Mouse (Mus musculus) CH12.LX (cell line): ENCODE measurements around the gene Maml1. TPM values are rescaled to one million over a fixed set of nuclear protein-coding genes. Genes with fewer than 3 reads are reported as not detected.

ENCODE experiments used
- DNase-seq: peaks from one replicate; pipeline ENCODE4 v3.0.0-alpha.2; 2013; ENCODE audit errors: extremely low read depth
- H3K27ac ChIP-seq: 2 replicates; pipeline ENCODE4 v1.5.1; 2012; ENCODE audit warnings: low read depth, mild to moderate bottlenecking, control low read depth, moderate library complexity; ENCODE audit not compliant: insufficient read depth
- H3K27me3 ChIP-seq: replicated peaks from 2 replicates; pipeline ENCODE3; 2012; ENCODE audit warnings: inconsistent platforms
- H3K36me3 ChIP-seq, 2 experiments: replicated peaks in 1 of 2; 2 replicates each; pipeline versions ENCODE3 to v1.6.1; 2012; ENCODE audit warnings: inconsistent platforms in 1 of 2, low read length in 1 of 2, mild to moderate bottlenecking in 1 of 2, mixed read lengths in 1 of 2, moderate library complexity in 1 of 2; ENCODE audit not compliant: control insufficient read depth in 1 of 2, insufficient read depth in 1 of 2
- H3K4me1 ChIP-seq, 2 experiments: 2 replicates each; pipeline ENCODE4 v1.6.1; 2012; ENCODE audit warnings: inconsistent platforms in 1 of 2, moderate library complexity in 1 of 2; ENCODE audit not compliant: insufficient read depth in 2 of 2, control insufficient read depth in 1 of 2
- H3K4me2 ChIP-seq: 2 replicates; pipeline ENCODE4 v1.6.1; 2012; ENCODE audit warnings: low read depth, mild to moderate bottlenecking, control low read depth; ENCODE audit not compliant: poor library complexity, insufficient read depth, severe bottlenecking
- H3K4me3 ChIP-seq, 3 experiments: fragments of 150-350 bp in 1 of 3; sonication (generic) in 1 of 3; replicated peaks in 1 of 3; 2 replicates each; pipeline versions ENCODE3 to v1.5.1; 2011 to 2012; ENCODE audit warnings: low read depth in 2 of 3, low read length in 2 of 3, mild to moderate bottlenecking in 2 of 3, moderate library complexity in 2 of 3, control low read depth in 1 of 3, improper control_type of control experiment in 1 of 3, inconsistent platforms in 1 of 3, mixed read lengths in 1 of 3; ENCODE audit not compliant: poor library complexity in 1 of 3
- H3K79me2 ChIP-seq: replicated peaks from 2 replicates; pipeline ENCODE4 v1.6.1; 2012; ENCODE audit warnings: mild to moderate bottlenecking, moderate library complexity; ENCODE audit not compliant: control insufficient read depth, poor library complexity, insufficient read depth, severe bottlenecking; ENCODE audit errors: extremely low read depth
- H3K9ac ChIP-seq: 2 replicates; pipeline ENCODE4 v1.6.1; 2012; ENCODE audit warnings: low read depth, mild to moderate bottlenecking, control low read depth, moderate library complexity; ENCODE audit not compliant: insufficient read depth
- H3K9me3 ChIP-seq: replicated peaks from 2 replicates; pipeline ENCODE3; 2012; ENCODE audit warnings: low read length, inconsistent platforms, mixed read lengths
- BHLHE40 ChIP-seq: IDR thresholded peaks from 2 replicates; pipeline ENCODE4 v1.6.1; 2011; ENCODE audit warnings: mild to moderate bottlenecking, low read depth, low read length, improper control_type of control experiment
- CHD2 ChIP-seq: IDR thresholded peaks from 2 replicates; pipeline ENCODE4 v1.6.1; 2011; ENCODE audit warnings: low read length, improper control_type of control experiment
- E2F4 ChIP-seq: IDR thresholded peaks from 2 replicates; pipeline ENCODE4 v1.6.1; 2011; ENCODE audit warnings: low read depth, low read length, improper control_type of control experiment; ENCODE audit not compliant: insufficient replicate concordance
- ELF1 ChIP-seq: IDR thresholded peaks from 2 replicates; pipeline ENCODE4 v1.6.1; 2014; ENCODE audit warnings: low read depth, mild to moderate bottlenecking, inconsistent platforms, low read length, improper control_type of control experiment
- ETS1 ChIP-seq: conservative IDR thresholded peaks from 2 replicates; pipeline ENCODE4 v1.6.1; 2012; ENCODE audit warnings: low read depth, mild to moderate bottlenecking, inconsistent platforms, low read length, improper control_type of control experiment, moderate library complexity
- GABPA ChIP-seq: IDR thresholded peaks from 2 replicates; pipeline ENCODE4 v1.6.1; 2012; ENCODE audit warnings: low read depth, low read length, improper control_type of control experiment, inconsistent platforms; ENCODE audit not compliant: insufficient replicate concordance
- HCFC1 ChIP-seq: IDR thresholded peaks from 2 replicates; pipeline ENCODE4 v1.6.1; 2012; ENCODE audit warnings: low read depth, mild to moderate bottlenecking, inconsistent platforms, low read length, improper control_type of control experiment
- IRF4 ChIP-seq: IDR thresholded peaks from 2 replicates; pipeline ENCODE4 v1.6.1; 2014; ENCODE audit warnings: low read depth, mild to moderate bottlenecking, inconsistent platforms, low read length, improper control_type of control experiment
- JUN ChIP-seq: IDR thresholded peaks from 2 replicates; pipeline ENCODE4 v1.6.1; 2011; ENCODE audit warnings: low read depth, mild to moderate bottlenecking, low read length, improper control_type of control experiment, moderate library complexity; ENCODE audit not compliant: insufficient read depth
- MAZ ChIP-seq: IDR thresholded peaks from 2 replicates; pipeline ENCODE4 v1.6.1; 2012; ENCODE audit warnings: low read depth, mild to moderate bottlenecking, inconsistent platforms, low read length, improper control_type of control experiment, moderate library complexity
- MEF2A ChIP-seq: IDR thresholded peaks from 2 replicates; pipeline ENCODE4 v1.6.1; 2014; ENCODE audit warnings: low read depth, mild to moderate bottlenecking, inconsistent platforms, low read length, improper control_type of control experiment, borderline replicate concordance
- MXI1 ChIP-seq: IDR thresholded peaks from 2 replicates; pipeline ENCODE4 v1.6.1; 2011; ENCODE audit warnings: mild to moderate bottlenecking, low read depth, low read length, improper control_type of control experiment
- NRF1 ChIP-seq: IDR thresholded peaks from 2 replicates; pipeline ENCODE4 v1.6.1; 2014; ENCODE audit warnings: low read depth, mild to moderate bottlenecking, inconsistent platforms, low read length, improper control_type of control experiment, moderate library complexity
- PAX5 ChIP-seq: IDR thresholded peaks from 2 replicates; pipeline ENCODE4 v1.6.1; 2012; ENCODE audit warnings: low read length, inconsistent platforms, mixed read lengths
- POLR2A ChIP-seq: IDR thresholded peaks from 2 replicates; pipeline ENCODE4 v1.6.1; 2011; ENCODE audit warnings: low read depth, mild to moderate bottlenecking, improper control_type of control experiment, low read length
- POLR2AphosphoS2 ChIP-seq: IDR thresholded peaks from 2 replicates; pipeline ENCODE4 v1.6.1; 2011; ENCODE audit warnings: low read depth, low read length, improper control_type of control experiment
- SIN3A ChIP-seq: IDR thresholded peaks from 2 replicates; pipeline ENCODE4 v1.6.1; 2012; ENCODE audit warnings: low read length, improper control_type of control experiment, inconsistent platforms
- TBP ChIP-seq: conservative IDR thresholded peaks from 2 replicates; pipeline ENCODE4 v1.6.1; 2011; ENCODE audit warnings: low read depth, low read length, improper control_type of control experiment
- TCF12 ChIP-seq: IDR thresholded peaks from 2 replicates; pipeline ENCODE4 v1.6.1; 2014; ENCODE audit warnings: low read depth, mild to moderate bottlenecking, inconsistent platforms, low read length, improper control_type of control experiment
- UBTF ChIP-seq: IDR thresholded peaks from 2 replicates; pipeline ENCODE4 v1.6.1; 2012; ENCODE audit warnings: low read depth, mild to moderate bottlenecking, inconsistent platforms, low read length, improper control_type of control experiment, moderate library complexity
- ZMIZ1 ChIP-seq: IDR thresholded peaks from 2 replicates; pipeline ENCODE4 v1.6.1; 2012; ENCODE audit warnings: low read depth, mild to moderate bottlenecking, inconsistent platforms, low read length, improper control_type of control experiment
- dilution Hi-C: fragments of 300-500 bp; cut with MboI; formaldehyde crosslinking; loops from 2 replicates; pipeline ENCODE4 v1.14.3; 2020; ENCODE audit warnings: low sequenced_read_pairs; ENCODE audit not compliant: extremely low pct_unique_long_range_greater_than_20kb, extremely low pct_ligation_motif_present
- in situ Hi-C: fragments of 300-500 bp; cut with MboI; formaldehyde crosslinking; loops from 3 replicates; pipeline ENCODE4 v1.14.3; 2019; ENCODE audit warnings: low sequenced_read_pairs, low pct_ligation_motif_present, low pct_unique_long_range_greater_than_20kb, mixed read lengths
- polyA plus RNA-seq: library from polyadenylated mRNA; unstranded; fragments of >175 nt; gene quantifications from 2 replicates; pipeline ENCODE4 v1.2.1, GENCODE M21; 2012; ENCODE audit warnings: low read depth; ENCODE audit not compliant: insufficient read length
- total RNA-seq, 2 experiments: library from RNA; depleted of rRNA; stranded (reverse); fragments of 300-350 nt in 1 of 2; fragments of >200 nt in 1 of 2; gene quantifications; 2 replicates each; pipeline ENCODE4 v1.2.3; 2012 to 2014

Gene Maml1
- total and polyA plus RNA-seq, 3 experiments = 2.2 to 9.7 (median 5.4) TPM

GRCm38 (mm10) chr11:50210505-50211151 is 81.5 kb downstream of the Maml1 start, which contains the start of the genes Sqstm1 and Mgat4b (continued):
- TF ChIP-seq MXI1 (no peak; the same call in 1 of the 2 replicates), ZMIZ1 (peak; percentile 97), IRF4 (no peak; the same call in 1 of the 2 replicates), ELF1 (no peak), JUN (no peak), BHLHE40 (peak; percentile 10; the same call in 1 of the 2 replicates), UBTF (no peak), GABPA (no peak), PAX5 (no peak), E2F4 (no peak)

- Histone ChIP-seq H3K36me3 (peaks cover 37 to 40% of the 10 kb centered on the region in 2 experiments), H3K9me3 (no peaks in the 10 kb centered on the region)
- TF ChIP-seq MAZ (peak; percentile 80; the same call in 1 of the 2 replicates), SIN3A (peak; percentile 98), NRF1 (no peak), POLR2AphosphoS2 (0 out of 2 replicates have a peak, but pooled peaks have one; percentile 8), UBTF (no peak), TCF12 (peak; percentile 47; the same call in 1 of the 2 replicates), ELF1 (peak; percentile 94), MEF2A (no peak), TBP (peak; percentile 46; the same call in 1 of the 2 replicates), HCFC1 (peak; percentile 67), MXI1 (peak; percentile 72; the same call in 1 of the 2 replicates), POLR2A (peak; percentile 54), ETS1 (peak; percentile 63), BHLHE40 (peak; percentile 42; the same call in 1 of the 2 replicates), CHD2 (peak; percentile 88), PAX5 (no peak)
- TF ChIP-seq, all 38 proteins: peak for 12
- Histone ChIP-seq H3K4me2 (no peak overlapping the region), H3K27ac (peak overlapping the region; percentile 93), H3K4me1 (peaks cover 24 to 71% of the 10 kb centered on the region in 2 experiments), H3K79me2 (peaks cover 52% of the 10 kb centered on the region), H3K9ac (peak overlapping the region; percentile 98), H3K4me3 (peak overlapping the region; percentile 74 to 97 (median 89)), H3K27me3 (no peaks in the 10 kb centered on the region)
- dilution Hi-C loops (no loop called here), in situ Hi-C loops (loop anchor here (5.0 kb wide), 1 partner anchor 33 kb away; no protein-coding TSS in a partner anchor)
- peak; percentile 97 for DNase-seq
Measured at GRCm38 (mm10) chr11:50210101-50210504, 82.0 kb downstream of the Maml1 start.
